Mouse (Mus musculus) monocyte, adult 59 days (primary cell): Measurements from ENCODE around the gene Gm21440. TPM values are rescaled to one million over a fixed set of nuclear protein-coding genes. Genes with fewer than 3 reads are reported as not detected.

ENCODE experiments used
- total RNA-seq, 2 experiments: library from RNA; stranded (reverse); gene quantifications; one replicate each; pipeline ENCODE4 v1.2.4; 2023

Gm21440 gene
- total RNA-seq, result not detected

GRCm38 (mm10) chrY:13252091-13252490, at the start of gene Gm21440, which contains the start of gene Gm21454:
Gene Gm21440 (plus strand): TSS chrY:13252391.
Gene Gm21454 (plus strand): TSS chrY:13252442.

DNA sequence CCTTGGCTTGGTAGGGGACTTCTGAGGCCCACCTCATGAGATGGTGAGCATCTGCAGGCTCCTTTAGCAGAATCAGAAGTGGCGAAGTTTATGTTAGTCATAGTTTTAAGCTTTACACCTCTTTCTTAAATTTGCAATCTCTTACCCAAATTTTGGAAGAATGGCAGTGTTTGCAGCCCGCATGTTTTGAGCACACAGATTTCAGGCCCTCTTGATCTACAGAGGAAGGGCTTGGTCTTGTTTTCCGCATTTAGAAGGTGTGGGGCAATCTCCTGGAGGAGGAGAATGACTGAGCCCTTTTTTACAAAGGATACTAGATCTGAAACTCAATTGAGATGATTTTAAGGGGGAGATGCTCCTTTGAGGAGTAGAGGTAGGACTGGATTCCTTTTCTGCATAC, 28.4 kb upstream of the Gm21440 start, which contains the start of gene Gm21828:
Gene Gm21828 (minus strand): TSS at position 101 of the 400 bp plus-strand sequence.

Other genes starting within 250 kb of the Gm21440 start
- not detected for gene Gm20807, start 209.5 kb upstream of the Gm21440 start, total RNA-seq
- not detected for gene Gm21891, start 118.9 kb upstream of the Gm21440 start, total RNA-seq
- gene Gm21425, start 90.4 kb upstream of the Gm21440 start, total RNA-seq, result not detected
- not detected for gene Gm21828, start 28.5 kb upstream of the Gm21440 start, total RNA-seq
- gene Gm21454, start 51 bp downstream of the Gm21440 start, total RNA-seq, result not detected
- not detected for gene Gm21725, start 96.7 kb downstream of the Gm21440 start, total RNA-seq
- gene Gm21866, start 213.2 kb downstream of the Gm21440 start, total RNA-seq, result not detected
- gene Gm20773, start 241.6 kb downstream of the Gm21440 start, total RNA-seq, result not detected